Mouse (Mus musculus) testis, postnatal 10 days (tissue): Measurements from ENCODE around the gene Syde2.

Experiments
- DNase-seq: peaks from one replicate; pipeline ENCODE4 v3.0.0; 2021; ENCODE audit warnings: low spot score

Gene Syde2

GRCm38 (mm10) chr3:146011544-146012218 is 24.0 kb downstream of the Syde2 start:
- DNase-seq, result no peak

GRCm38 (mm10) chr3:146013490-146013889 is 25.8 kb downstream of the Syde2 start:
- no peak for DNase-seq

- no peak for DNase-seq
Observed at GRCm38 (mm10) chr3:146014321-146014720, 26.7 kb downstream of the Syde2 start.

GRCm38 (mm10) chr3:146016979-146017378 is 29.3 kb downstream of the Syde2 start:
- no peak for DNase-seq

DNA sequence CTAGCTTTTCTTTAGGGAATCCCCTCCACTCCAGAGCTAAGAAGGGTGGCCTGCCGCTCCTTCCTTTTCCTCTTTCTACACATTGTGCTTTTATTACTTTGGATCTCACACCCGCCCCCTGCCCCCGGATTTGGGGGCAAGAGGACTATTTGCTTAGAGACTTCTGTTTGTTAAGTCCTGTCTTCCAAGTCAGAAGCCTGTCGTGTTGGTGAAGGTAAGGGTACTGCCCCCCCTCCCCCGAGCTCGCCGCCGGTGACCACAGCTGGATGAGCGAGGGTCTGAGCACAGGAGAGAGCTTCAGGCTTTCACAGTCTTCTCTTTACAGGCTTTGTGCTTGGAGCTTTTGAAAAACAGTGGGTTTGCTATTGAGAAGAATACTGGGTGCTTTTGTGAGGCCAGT is 29.9 kb downstream of the Syde2 start:
- no peak for DNase-seq

DNA sequence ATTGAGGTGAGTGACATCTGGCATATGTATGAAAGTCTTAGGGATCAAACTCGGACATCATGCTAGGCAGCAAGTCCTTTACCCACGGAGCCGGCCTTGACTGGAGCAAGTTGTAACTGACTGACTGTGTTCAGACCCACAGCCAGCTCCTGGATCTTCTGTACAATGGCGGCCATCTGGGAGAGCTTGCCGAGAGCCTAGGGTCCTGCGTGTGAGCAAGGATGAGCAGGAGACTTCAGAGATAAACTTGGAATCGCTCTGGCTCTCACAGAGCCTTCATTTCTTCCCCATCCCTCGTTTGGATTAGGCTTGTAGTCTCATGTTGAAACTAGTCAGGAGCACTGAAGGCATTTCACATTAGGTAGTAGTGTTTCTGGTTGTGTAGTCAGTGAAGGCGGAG is 34.6 kb downstream of the Syde2 start:
- DNase-seq, result no peak

GRCm38 (mm10) chr3:146024746-146025145 is 37.1 kb downstream of the Syde2 start:
- DNase-seq, result no peak

DNA sequence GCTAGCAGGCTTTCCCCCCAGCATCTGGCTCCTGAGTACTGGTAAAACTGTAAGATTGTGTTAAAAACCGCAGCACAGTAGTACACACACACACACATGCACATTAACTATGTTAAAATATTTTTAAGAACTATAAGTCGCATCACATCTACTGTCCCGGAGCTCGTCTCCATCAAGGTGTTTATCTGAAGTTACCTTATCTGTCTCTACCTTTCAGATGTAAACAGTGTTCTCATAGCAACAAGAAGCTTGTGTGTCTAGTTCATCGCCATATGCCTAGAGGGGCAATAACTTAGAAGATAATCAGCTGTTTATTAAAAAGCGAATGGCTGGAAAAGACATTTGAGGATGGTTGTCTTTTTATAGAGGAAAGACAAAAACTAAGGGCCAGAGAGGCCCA is 37.8 kb downstream of the Syde2 start:
- DNase-seq, result no peak

GRCm38 (mm10) chr3:146027116-146027515 is 39.4 kb downstream of the Syde2 start:
- no peak for DNase-seq

DNA sequence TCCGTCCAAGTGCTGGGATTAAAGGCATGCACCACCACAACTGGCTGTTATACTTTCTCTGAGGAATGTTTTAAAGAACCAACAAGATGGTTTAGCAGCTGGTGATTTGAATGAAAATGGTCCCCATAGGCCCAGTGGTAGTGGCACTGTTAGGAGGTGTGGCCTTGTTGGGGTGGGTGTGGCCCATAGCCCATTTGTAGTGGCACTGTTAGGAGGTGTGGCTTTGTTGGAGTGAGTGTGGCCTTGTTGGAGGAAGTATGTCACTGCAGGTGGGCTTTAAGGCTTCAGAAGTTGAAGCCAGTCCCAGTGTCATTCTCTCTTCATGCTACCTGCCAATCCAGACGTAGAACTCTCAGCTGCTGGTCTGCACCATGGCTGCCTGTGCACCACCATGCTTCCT is 40.7 kb downstream of the Syde2 start:
- no peak for DNase-seq

DNA sequence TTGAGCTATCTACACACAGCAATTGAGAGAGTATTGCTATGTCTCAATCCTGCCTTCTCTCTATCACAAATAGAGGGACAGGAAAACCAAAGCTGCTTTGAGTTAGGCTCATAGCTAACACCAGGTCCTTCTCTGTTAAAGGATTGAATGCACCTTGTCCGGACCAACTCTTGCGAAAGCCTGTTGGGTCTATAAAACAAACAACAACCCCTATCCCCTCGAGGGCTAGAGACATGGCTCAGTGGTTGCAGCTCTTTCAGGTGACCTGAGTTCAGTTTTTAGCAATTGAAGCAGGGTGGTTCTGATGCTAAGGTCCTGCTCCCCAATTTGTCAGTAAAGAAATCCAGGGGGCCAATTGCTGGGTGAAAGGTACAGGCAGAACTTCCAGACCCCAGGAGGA is 41.6 kb downstream of the Syde2 start:
- DNase-seq, result no peak

- no peak for DNase-seq
Observed at GRCm38 (mm10) chr3:146030255-146030836, 42.7 kb downstream of the Syde2 start.

DNA sequence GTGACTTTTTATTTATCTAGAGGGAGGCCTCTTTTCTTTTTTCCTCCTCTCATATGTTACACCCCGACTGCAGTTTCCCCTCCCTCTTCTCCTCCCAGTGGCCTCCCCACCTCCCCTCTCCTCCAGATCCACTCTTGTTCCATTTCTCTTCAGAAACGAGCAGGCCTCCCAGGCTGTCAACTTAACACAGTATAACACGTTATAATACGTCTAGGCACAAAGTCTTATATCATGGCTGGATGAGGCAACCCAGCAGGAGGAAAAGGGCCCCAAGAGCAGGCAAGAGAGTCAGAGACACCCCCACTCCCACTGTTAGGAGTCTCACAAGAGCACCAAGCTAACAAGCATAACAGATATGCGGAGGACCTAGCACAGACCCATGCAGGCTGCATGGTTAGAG is 45.3 kb downstream of the Syde2 start:
- no peak for DNase-seq

DNA sequence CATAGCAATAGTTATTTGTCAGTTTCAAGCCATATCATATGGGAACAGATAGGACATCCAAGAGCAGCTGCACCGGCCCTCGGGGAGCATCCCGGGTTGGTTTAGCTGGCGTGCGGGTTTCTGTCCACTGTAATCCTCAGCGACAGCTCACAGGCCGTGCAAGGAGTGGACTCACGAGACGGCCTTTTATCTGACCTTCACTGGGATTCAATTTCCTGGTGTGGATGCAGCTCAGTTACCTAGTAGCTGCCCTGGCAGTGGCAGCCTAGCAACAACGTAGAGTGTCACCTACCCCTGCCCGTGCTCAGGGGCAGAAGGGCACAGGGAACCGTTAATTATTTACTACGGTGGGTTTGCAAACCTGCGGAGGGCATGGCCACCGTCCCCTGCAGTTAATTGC is 50.2 kb downstream of the Syde2 start:
- no peak for DNase-seq

DNA sequence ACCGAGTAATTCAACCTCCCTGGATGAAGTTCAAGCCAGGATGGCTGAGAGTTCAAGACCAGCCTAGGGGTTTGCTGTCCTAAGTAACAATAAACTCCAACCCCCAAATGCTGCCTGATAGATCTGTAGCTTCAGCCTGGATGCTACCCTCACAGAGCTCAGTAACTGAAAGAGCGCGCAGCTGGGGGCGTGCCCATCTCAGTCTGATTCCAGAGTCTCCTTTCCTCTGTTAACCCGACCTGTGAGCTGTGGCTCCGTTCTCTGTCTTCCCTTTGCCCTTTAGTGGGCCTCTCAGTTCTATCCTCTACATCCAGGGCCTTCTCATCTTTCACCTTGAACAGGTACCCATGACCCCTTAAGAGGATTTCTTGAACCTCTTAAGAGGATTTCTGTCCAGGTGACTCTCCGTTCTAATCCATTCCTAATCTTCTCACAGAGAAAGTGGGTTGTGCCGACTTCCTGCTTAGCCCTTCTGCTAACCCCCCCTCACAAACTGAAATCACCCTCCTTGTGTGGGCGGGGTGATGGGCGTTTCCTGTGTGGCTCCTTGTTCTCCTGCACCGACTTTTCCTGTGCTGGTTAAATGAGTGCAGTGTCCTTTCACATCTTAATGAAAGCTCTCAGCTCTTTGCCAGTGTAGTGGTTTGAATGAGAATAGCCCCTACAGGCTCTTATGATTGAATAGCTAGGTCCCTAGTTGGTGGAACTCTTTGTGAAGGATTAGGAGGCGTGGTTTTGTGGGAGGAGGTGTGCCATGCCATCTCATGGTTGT is 51.6 kb downstream of the Syde2 start:
- DNase-seq, result no peak

DNA sequence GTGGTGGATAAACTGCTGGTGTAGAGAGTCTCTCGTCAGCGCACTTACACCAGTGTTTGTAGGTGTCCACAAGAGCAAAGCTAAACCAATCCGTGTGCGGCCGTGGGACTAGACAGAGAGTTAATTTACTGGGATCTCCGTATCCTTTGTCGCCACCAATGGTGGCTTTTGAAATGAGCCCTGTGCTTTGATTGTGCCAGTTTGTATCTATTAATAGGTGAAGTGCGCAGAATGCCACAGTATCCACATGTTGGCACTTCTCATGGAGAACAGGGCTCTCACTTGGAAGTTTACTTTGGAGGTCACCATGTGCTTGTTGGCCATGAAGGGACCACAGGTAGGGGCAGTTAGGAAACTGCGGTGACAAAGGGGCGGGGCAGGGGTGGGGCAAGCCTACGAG is 53.7 kb downstream of the Syde2 start:
- no peak for DNase-seq

GRCm38 (mm10) chr3:146044977-146045376 is 57.3 kb downstream of the Syde2 start:
- DNase-seq, result no peak

GRCm38 (mm10) chr3:146046076-146046475 is 58.4 kb downstream of the Syde2 start:
- no peak for DNase-seq

- DNase-seq, result peak; percentile 61
Observed at GRCm38 (mm10) chr3:146047704-146048207, 60.1 kb downstream of the Syde2 start.

GRCm38 (mm10) chr3:146049951-146050350 is 62.3 kb downstream of the Syde2 start:
- no peak for DNase-seq

- DNase-seq, result peak; percentile 64
Observed at GRCm38 (mm10) chr3:146051277-146052007, 63.8 kb downstream of the Syde2 start.

- DNase-seq, result peak; percentile 28
Observed at GRCm38 (mm10) chr3:146053082-146053814, 65.6 kb downstream of the Syde2 start.
